Mouse (Mus musculus) ES-Bruce4 (cell line): Measurements from ENCODE around the gene Adgrg5.

Experiments
- CTCF ChIP-seq: IDR thresholded peaks from one replicate; pipeline ENCODE4 v1.8.1; 2011; ENCODE audit warnings: low read depth, low read length
- EP300 ChIP-seq: IDR thresholded peaks from 2 replicates; pipeline ENCODE4 v1.6.1; 2011; ENCODE audit warnings: low read depth, low read length; ENCODE audit not compliant: insufficient read depth
- POLR2A ChIP-seq: IDR thresholded peaks from one replicate; pipeline ENCODE4 v1.8.1; 2011; ENCODE audit warnings: low read length; ENCODE audit not compliant: insufficient read depth

DNA sequence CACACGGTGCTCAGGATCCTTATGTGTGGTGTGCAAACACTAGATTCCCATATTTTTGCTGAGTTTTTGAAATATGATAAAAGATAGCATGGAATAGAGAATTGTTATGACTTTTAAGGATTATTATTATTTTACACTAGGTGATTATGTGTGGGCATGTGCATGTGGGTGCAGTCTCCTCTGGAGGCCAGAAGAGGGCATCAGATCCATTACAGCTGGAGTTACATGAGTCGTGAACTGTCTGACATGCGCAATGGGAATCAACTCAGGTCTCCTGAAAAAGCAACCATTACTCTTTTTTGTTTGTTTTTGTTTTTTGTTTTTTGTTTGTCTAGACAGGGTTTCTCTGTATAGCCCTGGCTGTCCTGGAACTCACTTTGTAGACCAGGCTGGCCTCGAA is 25.5 kb downstream of the Adgrg5 start:
- TF ChIP-seq CTCF (peak; percentile 59), POLR2A (no peak), EP300 (no peak)
